Mouse (Mus musculus) T-helper 2 cell (primary cell): Measurements from ENCODE around the gene Atrnl1.
"Not testable (repeated sequence)": the region's sequence is repeated elsewhere in the genome, so short reads cannot be mapped to it uniquely, and the experiment has no call there.

Experiments used
- in situ Hi-C: fragments of 300-600 bp; cut with MboI, MseI; formaldehyde crosslinking; loops from one replicate; pipeline ENCODE4 v1.15.1; 2025; ENCODE audit warnings: high pct_unique_total_duplicates

The Atrnl1 gene

GRCm38 (mm10) chr19:58018698-58019097 is 407.9 kb downstream of the Atrnl1 start:
- in situ Hi-C loops: no loop called here

GRCm38 (mm10) chr19:58021514-58022284 is 410.9 kb downstream of the Atrnl1 start:
- in situ Hi-C loops: no loop called here

- in situ Hi-C loops: no loop called here
Measured at GRCm38 (mm10) chr19:58023216-58023825, 412.5 kb downstream of the Atrnl1 start.

GRCm38 (mm10) chr19:58025053-58025452 is 414.2 kb downstream of the Atrnl1 start:
- in situ Hi-C loops: no loop called here

DNA sequence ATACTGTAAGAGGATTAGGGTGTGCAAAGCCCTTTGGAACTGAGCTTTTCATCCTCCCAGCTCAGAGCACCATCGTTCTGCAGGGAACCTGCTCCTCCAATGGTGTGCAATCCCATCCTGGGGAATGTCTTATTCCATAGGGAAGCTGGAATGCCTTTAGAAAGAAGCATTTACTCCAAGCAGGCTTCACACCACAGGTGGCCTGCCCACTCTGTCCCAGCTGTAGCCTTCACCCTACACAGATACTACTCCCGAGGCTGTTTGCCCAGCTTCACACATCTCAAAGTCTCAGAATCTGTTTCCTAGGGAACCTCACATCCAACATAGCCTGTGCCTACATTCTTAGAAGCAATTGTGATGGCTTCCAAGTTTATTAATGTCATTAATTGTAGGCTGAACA is 418.8 kb downstream of the Atrnl1 start:
- in situ Hi-C loops: no loop called here

GRCm38 (mm10) chr19:58033241-58033640 is 422.4 kb downstream of the Atrnl1 start:
- in situ Hi-C loops: no loop called here

GRCm38 (mm10) chr19:58036166-58036565 is 425.3 kb downstream of the Atrnl1 start:
- in situ Hi-C loops: no loop called here

- in situ Hi-C loops: no loop called here
Measured at GRCm38 (mm10) chr19:58043120-58043519, 432.3 kb downstream of the Atrnl1 start.

GRCm38 (mm10) chr19:58043550-58043949 is 432.7 kb downstream of the Atrnl1 start:
- in situ Hi-C loops: no loop called here

DNA sequence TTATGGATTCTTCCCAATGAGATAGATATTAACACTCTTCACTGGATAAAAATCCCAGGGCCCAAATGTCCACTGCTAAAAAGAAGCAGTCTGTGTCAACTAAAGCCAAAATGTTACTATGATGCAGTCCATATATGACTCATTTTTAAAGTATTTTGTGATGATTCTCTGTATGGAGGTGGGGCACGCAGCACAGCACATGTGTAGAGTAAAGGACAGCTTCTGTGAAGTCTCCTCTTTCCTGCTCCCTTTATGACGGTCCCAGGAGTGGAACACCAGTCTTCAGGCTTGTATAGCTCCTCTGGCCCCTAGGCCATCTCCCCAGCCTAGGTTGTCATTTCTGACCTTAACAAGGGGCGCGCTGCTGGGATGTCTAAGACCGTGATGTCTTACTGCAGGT is 434.0 kb downstream of the Atrnl1 start:
- in situ Hi-C loops: no loop called here

GRCm38 (mm10) chr19:58046656-58047055 is 435.8 kb downstream of the Atrnl1 start:
- in situ Hi-C loops: no loop called here

GRCm38 (mm10) chr19:58050410-58050809 is 439.6 kb downstream of the Atrnl1 start:
- in situ Hi-C loops: not testable (repeated sequence)

GRCm38 (mm10) chr19:58050986-58051385 is 440.2 kb downstream of the Atrnl1 start:
- in situ Hi-C loops: no loop called here

DNA sequence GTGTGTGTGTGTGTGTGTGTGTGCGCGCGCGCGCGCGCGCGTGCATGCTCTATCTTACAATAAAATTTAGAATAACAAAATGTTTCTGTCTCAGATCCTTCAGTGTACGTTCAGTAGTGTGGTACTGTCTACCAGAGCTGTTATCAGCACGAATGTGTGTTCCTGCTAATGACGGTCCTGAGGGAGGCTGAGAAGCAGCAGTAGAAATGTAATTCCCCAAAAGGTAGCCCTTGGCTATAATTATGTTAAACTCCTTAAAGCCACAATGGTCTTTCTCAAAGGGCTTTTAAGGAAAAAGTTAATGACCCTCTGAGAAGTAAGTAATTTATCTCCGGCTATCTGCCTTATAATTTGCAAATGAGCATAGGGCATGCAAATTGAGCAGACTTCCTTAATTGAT is 441.1 kb downstream of the Atrnl1 start:
- in situ Hi-C loops: no loop called here

DNA sequence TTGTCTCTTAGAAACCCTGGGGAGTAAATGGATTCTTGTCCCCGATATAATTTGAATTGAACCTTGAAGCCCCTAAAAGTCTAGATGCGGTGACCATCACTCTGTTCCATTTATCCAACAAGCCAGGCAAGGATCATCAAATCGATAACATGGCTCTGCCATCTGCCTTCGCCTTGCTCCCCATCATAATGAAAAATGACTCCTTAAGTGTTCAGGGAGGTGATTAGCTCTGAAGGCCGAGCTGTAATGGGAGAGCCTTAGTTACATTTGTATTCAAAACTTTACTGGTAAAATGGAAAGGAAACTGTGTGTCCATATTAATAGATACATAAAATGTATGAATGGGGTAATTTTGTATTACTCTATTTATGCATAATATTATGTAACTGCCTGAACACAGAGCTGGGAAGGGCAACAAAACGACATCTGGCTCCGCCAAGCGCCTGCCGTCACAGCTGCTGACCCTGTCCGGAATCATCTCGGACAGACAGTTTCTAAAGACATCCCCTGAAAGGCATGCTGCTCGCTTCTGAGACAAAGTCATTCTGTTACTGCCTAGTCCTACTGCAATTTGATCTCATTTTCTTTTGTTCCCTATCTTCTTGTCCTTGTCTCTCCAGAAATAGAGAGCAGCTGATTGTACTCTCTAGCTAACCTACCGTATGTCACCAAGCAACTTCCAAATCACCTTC is 441.8 kb downstream of the Atrnl1 start:
- in situ Hi-C loops: no loop called here

- in situ Hi-C loops: no loop called here
Measured at GRCm38 (mm10) chr19:58059719-58060118, 448.9 kb downstream of the Atrnl1 start.

DNA sequence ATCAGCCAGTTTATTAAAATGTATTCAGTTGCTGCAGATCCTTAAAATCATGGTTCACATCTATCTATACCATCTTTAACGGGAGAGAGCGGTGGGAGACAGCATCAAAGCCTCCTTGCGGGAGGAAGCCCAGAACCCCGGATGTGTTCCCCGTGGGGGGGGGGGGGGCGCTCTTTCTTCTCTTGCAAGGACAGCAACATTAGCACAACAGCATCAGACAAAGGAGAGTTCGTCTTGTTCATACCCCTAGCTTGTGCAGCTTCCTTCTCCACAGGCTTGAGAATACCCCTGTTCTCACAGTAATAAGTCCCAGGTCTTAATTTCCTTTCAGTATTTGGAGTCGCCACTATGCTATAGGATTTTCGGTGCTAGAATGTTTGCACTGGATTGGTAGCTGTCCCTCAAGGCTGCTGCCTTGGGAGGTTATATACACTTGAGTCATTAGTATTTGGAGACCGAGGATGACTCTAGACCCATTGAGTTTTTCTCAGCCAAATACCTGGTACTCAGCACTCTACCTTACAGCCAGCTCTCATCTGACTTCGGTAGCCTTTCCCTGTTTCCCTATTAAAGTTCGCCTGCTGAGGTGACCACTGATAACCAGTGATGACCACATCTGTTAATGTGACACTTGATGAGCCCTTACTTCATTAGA is 449.5 kb downstream of the Atrnl1 start:
- in situ Hi-C loops: no loop called here

- in situ Hi-C loops: no loop called here
Measured at GRCm38 (mm10) chr19:58060854-58061358, 450.1 kb downstream of the Atrnl1 start.

DNA sequence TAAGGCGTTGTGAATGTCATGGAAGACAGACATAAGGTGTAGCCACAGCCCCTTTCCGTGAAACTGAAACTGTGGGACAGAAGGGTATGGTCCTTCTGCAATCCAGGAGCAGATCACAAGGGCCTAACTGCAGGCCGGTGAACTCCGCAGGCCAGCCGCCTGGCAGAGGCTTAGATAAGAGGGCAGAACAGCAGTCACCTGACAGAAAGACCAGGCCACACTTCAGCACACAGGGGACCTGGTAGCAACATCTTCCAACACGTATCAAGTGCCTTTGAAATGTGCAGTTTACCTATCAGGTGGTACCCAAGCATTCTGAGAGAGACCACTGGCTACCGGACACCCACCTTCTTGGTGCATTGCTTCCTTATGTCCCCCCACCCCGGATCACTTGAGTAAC is 451.1 kb downstream of the Atrnl1 start:
- in situ Hi-C loops: no loop called here

DNA sequence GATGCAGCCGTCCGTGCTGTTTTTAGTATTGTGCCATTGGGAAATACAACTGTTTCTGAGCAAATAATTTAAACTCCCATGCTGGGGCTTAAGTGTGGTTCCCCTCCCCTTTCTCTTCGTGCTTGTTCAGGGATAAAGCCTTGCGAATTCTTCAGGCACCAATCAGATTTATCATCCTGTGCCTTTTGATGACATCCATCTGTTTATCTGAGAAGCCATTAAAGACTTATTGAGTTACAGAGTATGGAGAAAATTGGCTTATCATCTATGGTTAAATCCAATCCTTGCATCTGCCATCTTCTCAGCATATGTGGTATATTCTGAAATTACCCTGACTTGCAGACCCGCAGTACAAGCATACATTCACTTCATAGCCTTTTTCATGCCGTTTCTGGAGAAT is 452.7 kb downstream of the Atrnl1 start:
- in situ Hi-C loops: no loop called here

DNA sequence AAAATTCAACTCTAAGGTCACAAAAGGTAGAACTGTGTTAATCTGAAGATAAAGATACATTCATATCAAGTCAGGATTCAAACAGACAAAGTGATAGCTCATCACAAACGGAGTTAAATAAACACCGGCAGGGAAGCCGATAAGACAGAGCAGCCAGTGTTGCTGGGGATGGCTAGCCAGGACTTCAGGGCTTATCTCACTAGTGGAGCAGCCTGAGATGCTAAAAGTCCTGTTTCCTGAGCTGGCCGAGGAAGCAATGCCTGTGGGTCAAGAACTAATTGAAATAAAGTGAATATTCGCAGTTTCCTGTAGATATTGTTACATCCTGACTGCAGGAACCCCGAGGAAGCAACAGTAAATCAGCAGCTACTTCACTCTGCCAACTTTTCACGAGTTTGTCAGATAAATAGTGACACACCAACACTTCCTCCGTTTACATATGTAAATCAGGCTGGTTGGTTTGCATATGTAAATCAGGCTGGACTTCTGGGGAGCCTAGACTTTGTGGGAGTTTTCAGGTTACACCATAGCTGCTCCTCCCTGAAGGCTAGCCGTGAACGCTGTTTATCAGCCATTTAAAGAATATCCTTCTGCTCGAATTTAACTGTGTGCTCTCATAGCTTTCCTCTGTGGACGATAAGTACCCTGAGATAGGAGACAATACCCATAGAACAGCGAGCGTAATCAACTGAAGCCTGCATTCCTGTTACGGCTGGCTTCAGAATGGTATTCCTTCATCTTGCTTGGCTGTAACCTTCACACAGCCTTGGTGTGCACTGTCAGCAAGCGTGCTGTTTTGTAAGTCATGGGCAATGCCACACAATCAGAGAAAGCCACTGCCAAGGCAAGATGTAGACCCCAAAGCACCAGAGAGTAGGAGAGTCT is 453.5 kb downstream of the Atrnl1 start:
- in situ Hi-C loops: no loop called here
